Mouse (Mus musculus) embryonic facial prominence, embryonic 12.5 days (tissue): ENCODE measurements around the gene Pcp2. TPM values are rescaled to one million over a fixed set of nuclear protein-coding genes. Genes with fewer than 3 reads are reported as not detected.

Experiments used
- ATAC-seq: fragments of 200-750 bp; cut with Nextera tagmentation; 2 replicates; pipeline ENCODE4 v1.8.0; 2017; ENCODE audit not compliant: insufficient number of reproducible peaks, insufficient read depth, low FRiP score, low TSS enrichment
- H3K27ac ChIP-seq: fragments of 300-500 bp; sonication (generic); 2 replicates; pipeline ENCODE4 v1.5.1; 2016; ENCODE audit warnings: mild to moderate bottlenecking
- H3K27me3 ChIP-seq: fragments of 300-500 bp; sonication (generic); 2 replicates; pipeline ENCODE4 v1.6.1; 2016; ENCODE audit warnings: mild to moderate bottlenecking, moderate library complexity
- H3K36me3 ChIP-seq: fragments of 300-500 bp; sonication (generic); 2 replicates; pipeline ENCODE4 v1.6.1; 2016; ENCODE audit warnings: mild to moderate bottlenecking
- H3K4me1 ChIP-seq: fragments of 300-500 bp; sonication (generic); 2 replicates; pipeline ENCODE4 v1.6.1; 2016
- H3K4me2 ChIP-seq: fragments of 300-500 bp; sonication (generic); replicated peaks from 2 replicates; pipeline ENCODE4 v1.6.1; 2016; ENCODE audit warnings: mild to moderate bottlenecking, moderate library complexity
- H3K4me3 ChIP-seq: fragments of 300-500 bp; sonication (generic); 2 replicates; pipeline ENCODE4 v1.5.1; 2016; ENCODE audit warnings: mild to moderate bottlenecking
- H3K9ac ChIP-seq: fragments of 300-500 bp; sonication (generic); 2 replicates; pipeline ENCODE4 v1.6.1; 2016; ENCODE audit warnings: mild to moderate bottlenecking, moderate library complexity
- H3K9me3 ChIP-seq: fragments of 300-500 bp; sonication (generic); 2 replicates; pipeline ENCODE4 v1.6.1; 2016; ENCODE audit warnings: mild to moderate bottlenecking, moderate library complexity
- WGBS: fragments of 180-500 bp; shearing (Covaris S2); methylation state at CpG from one replicate; pipeline ENCODE4 v1.1.7; 2016; 5-methylcytosine and 5-hydroxymethylcytosine counted together
- polyA plus RNA-seq: library from polyadenylated mRNA; unstranded; fragments of >200 nt; fragmentation: Nextera tagmentation; extraction: Ambion mirVana; gene quantifications from 2 replicates; pipeline ENCODE4 v1.2.1, GENCODE M21; 2016

The Pcp2 gene
- polyA plus RNA-seq, 1 experiment from 2014 or later = 2.0 TPM

DNA sequence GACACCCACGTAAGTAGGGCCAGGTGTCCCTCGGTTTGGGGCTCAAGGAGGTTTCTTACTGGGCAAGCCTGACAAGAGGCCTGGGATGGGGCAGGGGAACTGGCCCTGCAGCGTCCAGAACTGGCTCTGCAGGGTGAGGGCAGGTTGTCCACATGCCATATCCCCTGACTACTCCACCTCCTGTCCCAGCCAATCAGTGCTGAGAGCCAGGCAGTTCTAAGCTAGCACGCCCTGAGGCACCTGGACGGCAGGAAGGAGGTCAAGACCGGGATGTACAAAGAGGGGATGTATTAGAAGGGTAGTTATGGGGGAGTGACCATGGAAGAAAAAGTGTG lies 15.6 kb downstream of the Pcp2 start:
- H3K4me1 ChIP-seq = no peaks in the 10 kb centered on the region
- H3K4me2 ChIP-seq = no peak overlapping the region
- H3K9ac ChIP-seq = no peak overlapping the region
- H3K9me3 ChIP-seq = no peaks in the 10 kb centered on the region
- WGBS = 75% methylated on average over 6 of the region's 6 CpGs
- no peak overlapping the region for H3K27ac ChIP-seq
- no peak for ATAC-seq
- no peak overlapping the region for H3K4me3 ChIP-seq
- H3K36me3 ChIP-seq = peaks cover 74% of the 10 kb centered on the region
- no peaks in the 10 kb centered on the region for H3K27me3 ChIP-seq

DNA sequence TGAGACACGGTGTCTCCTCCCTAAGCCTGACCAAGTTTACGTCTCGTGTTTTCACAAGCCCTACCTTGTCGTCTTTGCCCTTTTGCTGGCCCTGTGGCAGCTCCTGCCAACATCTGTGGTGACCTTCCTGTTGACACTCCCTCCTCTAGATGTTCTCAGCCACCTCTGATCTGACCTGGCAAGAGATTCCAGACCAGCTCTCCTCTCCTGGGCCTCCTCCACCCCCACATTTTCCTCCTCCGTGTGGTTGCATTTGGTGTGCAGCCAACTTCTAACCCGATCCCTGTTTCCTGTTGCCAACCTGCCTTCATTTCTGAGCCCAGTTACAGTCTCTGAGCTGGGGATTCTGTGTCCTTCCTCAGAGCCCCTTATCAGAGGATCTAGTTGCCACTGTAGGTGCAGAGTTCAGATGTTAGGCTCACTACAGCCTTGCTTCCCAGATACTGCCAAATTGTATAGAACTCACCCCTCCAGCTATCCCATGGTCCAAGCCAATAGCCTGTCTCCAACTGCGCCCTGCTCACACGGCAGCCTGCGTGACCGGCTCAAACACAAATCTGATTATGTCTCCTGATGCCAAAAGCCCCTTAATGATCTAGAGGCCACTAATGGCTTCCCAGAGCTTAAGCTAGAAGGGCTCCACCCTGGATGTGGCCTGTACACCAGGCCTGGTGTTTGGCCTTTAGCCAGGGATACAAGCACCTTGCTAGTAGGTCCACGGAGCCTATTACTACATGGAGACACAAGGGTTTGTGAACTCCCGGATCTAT lies 16.1 kb downstream of the Pcp2 start:
- H3K9me3 ChIP-seq = no peaks in the 10 kb centered on the region
- no peak overlapping the region for H3K9ac ChIP-seq
- H3K27me3 ChIP-seq = no peaks in the 10 kb centered on the region
- no peaks in the 10 kb centered on the region for H3K4me1 ChIP-seq
- peaks cover 68% of the 10 kb centered on the region for H3K36me3 ChIP-seq
- whole genome bisulfite sequencing = 86% methylated on average over 12 of the region's 12 CpGs
- no peak for ATAC-seq
- H3K27ac ChIP-seq = no peak overlapping the region
- H3K4me3 ChIP-seq = no peak overlapping the region
- H3K4me2 ChIP-seq = no peak overlapping the region

DNA sequence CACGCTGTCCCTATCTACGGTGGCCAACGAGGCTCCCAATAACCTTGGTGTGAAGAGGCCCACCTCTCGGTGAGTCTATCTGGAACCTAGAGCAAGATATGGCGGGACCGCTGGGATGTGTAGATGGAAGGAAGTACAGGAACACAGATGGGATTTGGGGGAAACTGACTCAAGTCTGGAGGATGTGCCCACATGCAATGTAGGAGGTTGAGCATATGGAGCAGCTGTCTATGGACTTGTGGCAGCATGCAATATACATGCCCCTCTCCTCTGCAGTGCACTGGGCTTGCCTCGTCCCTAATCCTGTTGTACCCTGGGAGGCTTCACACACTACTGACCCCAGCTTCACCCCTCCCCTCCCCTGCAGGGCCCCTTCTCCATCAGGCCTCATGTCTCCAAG lies 17.5 kb downstream of the Pcp2 start:
- WGBS = 90% methylated on average over 7 of the region's 7 CpGs
- Histone ChIP-seq H3K4me3 (no peak overlapping the region), H3K27ac (no peak overlapping the region), H3K27me3 (no peaks in the 10 kb centered on the region), H3K9ac (no peak overlapping the region), H3K9me3 (no peaks in the 10 kb centered on the region), H3K4me1 (no peaks in the 10 kb centered on the region), H3K4me2 (no peak overlapping the region), H3K36me3 (peaks cover 68% of the 10 kb centered on the region)
- no peak for ATAC-seq

DNA sequence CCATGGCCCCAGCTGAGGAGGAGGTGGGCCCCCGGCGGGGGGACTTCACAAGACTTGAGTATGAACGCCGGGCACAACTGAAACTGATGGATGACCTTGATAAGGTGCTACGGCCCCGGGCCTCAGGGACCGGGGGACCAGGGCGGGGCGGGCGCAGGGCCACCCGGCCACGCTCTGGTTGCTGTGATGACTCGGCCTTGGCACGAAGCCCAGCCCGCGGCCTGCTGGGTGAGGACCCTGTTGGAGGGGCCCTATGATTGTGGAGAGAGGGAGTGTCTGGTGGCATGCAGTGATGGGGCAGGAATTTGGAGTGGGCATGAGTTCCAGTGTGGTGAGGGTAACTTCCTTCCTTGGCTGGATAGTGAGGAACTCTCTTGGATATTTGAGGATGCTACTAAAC lies 18.8 kb downstream of the Pcp2 start:
- WGBS = 90% methylated on average over 16 of the region's 16 CpGs

DNA sequence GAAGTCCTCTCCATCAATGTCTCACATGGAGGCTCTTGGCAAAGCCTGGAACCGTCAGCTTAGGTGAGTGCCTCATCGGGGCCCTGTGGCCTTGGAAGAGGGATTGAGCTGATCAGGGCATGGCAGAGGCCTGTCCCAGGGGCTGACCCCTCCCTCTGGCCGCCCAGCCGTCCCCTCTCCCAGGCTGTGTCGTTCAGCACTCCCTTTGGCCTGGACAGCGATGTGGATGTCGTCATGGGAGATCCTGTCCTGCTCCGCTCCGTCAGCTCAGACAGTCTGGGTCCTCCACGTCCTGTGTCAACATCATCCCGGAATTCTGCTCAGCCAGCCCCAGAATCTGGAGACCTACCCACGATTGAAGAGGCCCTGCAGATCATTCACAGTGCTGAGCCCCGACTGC lies 21.9 kb downstream of the Pcp2 start:
- no peak overlapping the region for H3K4me2 ChIP-seq
- 75% methylated on average over 13 of the region's 13 CpGs for WGBS
- H3K9me3 ChIP-seq = no peaks in the 10 kb centered on the region
- no peak for ATAC-seq
- no peak overlapping the region for H3K27ac ChIP-seq
- no peak overlapping the region for H3K4me3 ChIP-seq
- H3K4me1 ChIP-seq = no peaks in the 10 kb centered on the region
- H3K27me3 ChIP-seq = no peaks in the 10 kb centered on the region
- H3K36me3 ChIP-seq = peaks cover 39% of the 10 kb centered on the region
- H3K9ac ChIP-seq = no peak overlapping the region

More for the DNA sequence above, 18.8 kb downstream of the Pcp2 start:
- peaks cover 66% of the 10 kb centered on the region for H3K36me3 ChIP-seq
- no peak overlapping the region for H3K27ac ChIP-seq
- no peaks in the 10 kb centered on the region for H3K4me1 ChIP-seq
- H3K4me2 ChIP-seq = no peak overlapping the region
- no peaks in the 10 kb centered on the region for H3K27me3 ChIP-seq
- no peak overlapping the region for H3K4me3 ChIP-seq
- H3K9ac ChIP-seq = no peak overlapping the region
- no peak for ATAC-seq
- no peaks in the 10 kb centered on the region for H3K9me3 ChIP-seq

DNA sequence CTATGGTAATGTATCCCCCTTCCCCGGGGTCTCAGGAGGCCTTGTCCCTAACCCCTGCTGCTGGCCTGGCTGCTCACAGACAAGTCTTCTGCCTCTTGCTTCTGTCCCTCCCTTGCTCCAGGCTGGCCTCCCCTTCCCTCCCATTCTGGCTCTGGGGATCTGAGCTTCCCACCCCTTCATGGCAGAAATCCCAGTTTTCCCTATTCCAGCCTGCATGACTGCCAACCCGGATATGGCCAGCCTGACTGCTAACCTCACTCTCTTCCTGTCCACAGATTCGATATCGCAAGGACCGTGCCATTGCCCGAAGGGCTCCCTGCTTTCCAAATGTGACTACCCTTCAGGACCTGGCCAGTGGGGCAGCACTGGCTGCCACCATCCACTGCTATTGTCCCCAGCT lies 24.9 kb downstream of the Pcp2 start:
- Histone ChIP-seq H3K27ac (no peak overlapping the region), H3K4me2 (no peak overlapping the region), H3K27me3 (no peaks in the 10 kb centered on the region), H3K4me3 (no peak overlapping the region), H3K9me3 (no peaks in the 10 kb centered on the region), H3K36me3 (peaks cover 27% of the 10 kb centered on the region; the same call in 1 of the 2 replicates), H3K9ac (no peak overlapping the region), H3K4me1 (no peaks in the 10 kb centered on the region)
- 95% methylated on average over 6 of the region's 6 CpGs for WGBS
- no peak for ATAC-seq

DNA sequence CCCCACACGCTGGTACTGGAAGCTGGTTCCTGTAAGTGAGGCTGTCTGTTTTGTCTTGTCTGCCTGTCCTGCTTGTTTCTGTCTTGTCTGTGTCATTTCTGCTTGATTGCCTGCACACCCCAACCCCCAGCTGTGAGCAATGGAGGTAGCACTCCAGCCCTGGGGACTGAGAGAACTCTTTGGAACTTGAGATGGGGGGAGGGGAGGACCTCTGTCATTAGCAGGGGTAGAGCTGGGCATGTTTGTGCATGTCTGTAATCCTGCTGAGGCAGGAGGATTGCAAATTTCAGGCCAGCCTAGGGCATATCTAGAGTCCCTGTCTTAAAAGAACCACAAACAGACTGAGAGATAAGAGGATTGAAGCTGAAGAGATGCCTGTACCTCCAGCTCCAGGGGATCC lies 26.1 kb downstream of the Pcp2 start:
- no peak overlapping the region for H3K4me3 ChIP-seq
- ATAC-seq = no peak
- peaks cover 27% of the 10 kb centered on the region; the same call in 1 of the 2 replicates for H3K36me3 ChIP-seq

DNA sequence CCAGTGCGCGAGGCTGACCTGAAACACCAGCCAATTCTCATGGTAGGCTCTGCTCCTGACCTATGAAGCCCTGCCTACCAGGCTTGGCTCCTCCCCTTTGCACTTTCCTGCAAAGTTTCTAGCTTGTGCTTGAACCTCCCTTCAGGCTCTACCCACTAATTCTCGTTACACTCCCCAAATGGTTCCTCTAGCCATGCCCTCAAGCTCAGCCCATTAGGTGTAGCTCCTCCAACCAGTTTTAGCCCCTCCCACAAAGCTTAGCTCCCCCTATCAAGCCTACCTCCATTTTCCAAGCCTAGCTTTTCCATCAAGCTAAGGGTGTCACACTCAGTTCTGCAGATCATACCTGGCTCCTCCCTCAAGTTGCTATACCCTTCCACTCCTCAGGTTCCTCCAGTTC lies 27.3 kb downstream of the Pcp2 start:
- 73% methylated on average over 3 of the region's 3 CpGs for WGBS
- ATAC-seq = no peak
- H3K4me2 ChIP-seq = no peak overlapping the region
- no peaks in the 10 kb centered on the region for H3K9me3 ChIP-seq
- H3K27ac ChIP-seq = no peak overlapping the region
- H3K4me1 ChIP-seq = no peaks in the 10 kb centered on the region
- no peaks in the 10 kb centered on the region for H3K27me3 ChIP-seq
- H3K4me3 ChIP-seq = no peak overlapping the region
- no peak overlapping the region for H3K9ac ChIP-seq
- H3K36me3 ChIP-seq = peaks cover 16% of the 10 kb centered on the region; the same call in 1 of the 2 replicates

More for the DNA sequence above, 26.1 kb downstream of the Pcp2 start:
- no peaks in the 10 kb centered on the region for H3K27me3 ChIP-seq
- no peaks in the 10 kb centered on the region for H3K4me1 ChIP-seq
- H3K9ac ChIP-seq = no peak overlapping the region
- H3K27ac ChIP-seq = no peak overlapping the region
- WGBS = 60% methylated on average over 1 of the region's 1 CpGs
- H3K9me3 ChIP-seq = no peaks in the 10 kb centered on the region
- H3K4me2 ChIP-seq = no peak overlapping the region

DNA sequence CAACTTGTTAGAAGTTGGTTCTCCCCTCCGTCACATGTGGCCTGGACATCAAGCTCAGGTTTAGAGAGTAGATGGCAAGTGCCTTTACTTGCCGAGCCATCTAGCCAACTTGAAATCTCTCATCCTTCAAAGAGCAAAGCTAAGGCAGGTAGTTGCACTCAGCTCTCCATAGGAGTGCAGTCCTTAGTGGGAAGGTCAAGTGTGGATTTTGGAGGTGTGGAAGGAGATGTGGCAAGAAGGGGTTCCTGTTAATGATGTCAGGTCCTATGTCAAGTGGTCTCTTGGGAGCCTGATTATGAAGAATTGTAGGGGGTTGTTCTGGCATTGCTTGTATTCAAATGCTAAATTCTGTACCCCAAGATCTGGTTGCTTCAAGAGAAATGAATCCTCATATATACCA lies 30.9 kb downstream of the Pcp2 start:
- H3K4me1 ChIP-seq = no peaks in the 10 kb centered on the region
- H3K9me3 ChIP-seq = no peaks in the 10 kb centered on the region
- no peaks in the 10 kb centered on the region for H3K36me3 ChIP-seq
- 91% methylated on average over 2 of the region's 2 CpGs for WGBS
- no peaks in the 10 kb centered on the region for H3K27me3 ChIP-seq
- H3K27ac ChIP-seq = no peak overlapping the region
- no peak overlapping the region for H3K4me2 ChIP-seq
- no peak overlapping the region for H3K4me3 ChIP-seq
- H3K9ac ChIP-seq = no peak overlapping the region
- no peak for ATAC-seq

DNA sequence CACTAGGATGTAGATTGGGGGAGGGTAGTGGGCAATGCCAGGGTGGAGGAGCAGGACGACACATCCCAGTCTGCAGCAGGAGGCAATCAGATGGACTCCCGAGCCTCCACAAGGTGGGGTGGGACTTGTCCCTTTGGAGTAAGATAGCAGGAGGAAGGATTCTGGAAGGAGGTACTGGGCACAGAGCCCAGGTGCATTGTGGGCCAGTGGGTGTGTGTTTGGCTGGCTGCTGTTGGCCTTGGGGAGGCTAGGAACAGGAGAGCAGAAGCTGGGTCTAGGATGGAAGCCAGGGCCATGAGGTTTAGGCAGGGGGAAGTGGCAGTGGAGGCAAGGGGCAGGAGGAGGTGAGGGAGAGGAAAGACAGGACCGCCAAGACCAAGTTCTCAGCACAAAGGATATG lies 31.9 kb downstream of the Pcp2 start:
- Histone ChIP-seq H3K27me3 (no peaks in the 10 kb centered on the region), H3K4me1 (no peaks in the 10 kb centered on the region), H3K9me3 (no peaks in the 10 kb centered on the region), H3K4me3 (no peak overlapping the region), H3K4me2 (no peak overlapping the region), H3K36me3 (no peaks in the 10 kb centered on the region), H3K9ac (no peak overlapping the region), H3K27ac (no peak overlapping the region)
- ATAC-seq = no peak
- WGBS = 67% methylated on average over 3 of the region's 3 CpGs

DNA sequence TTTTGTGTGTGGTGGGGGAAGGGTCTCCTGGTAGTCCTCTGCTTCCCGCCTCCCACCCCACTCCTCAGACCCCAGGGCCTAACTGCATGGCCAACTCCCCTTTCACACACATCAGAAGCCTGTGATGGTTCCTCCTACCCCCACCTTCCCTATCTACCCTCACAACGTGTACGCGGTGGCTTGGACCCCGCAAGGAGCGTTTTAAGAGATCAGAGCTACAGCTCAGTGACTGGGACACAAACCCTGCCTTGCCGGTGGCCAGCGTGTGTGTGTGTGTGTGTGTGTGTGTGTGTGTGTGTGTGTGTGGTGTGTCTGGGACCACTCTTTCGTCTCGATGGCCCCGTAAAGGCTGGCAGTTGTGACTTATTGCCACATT lies 37.1 kb downstream of the Pcp2 start:
- Histone ChIP-seq H3K4me2 (peak overlapping the region; percentile 97), H3K9ac (peak overlapping the region; percentile 72), H3K4me3 (peak overlapping the region; percentile 72), H3K27me3 (peaks cover 14% of the 10 kb centered on the region), H3K4me1 (peaks cover 4% of the 10 kb centered on the region; the same call in 1 of the 2 replicates), H3K36me3 (no peaks in the 10 kb centered on the region), H3K9me3 (no peaks in the 10 kb centered on the region), H3K27ac (no peak overlapping the region)
- peak; percentile 52; the same call in 1 of the 2 replicates for ATAC-seq
- 4% methylated on average over 11 of the region's 11 CpGs for WGBS

DNA sequence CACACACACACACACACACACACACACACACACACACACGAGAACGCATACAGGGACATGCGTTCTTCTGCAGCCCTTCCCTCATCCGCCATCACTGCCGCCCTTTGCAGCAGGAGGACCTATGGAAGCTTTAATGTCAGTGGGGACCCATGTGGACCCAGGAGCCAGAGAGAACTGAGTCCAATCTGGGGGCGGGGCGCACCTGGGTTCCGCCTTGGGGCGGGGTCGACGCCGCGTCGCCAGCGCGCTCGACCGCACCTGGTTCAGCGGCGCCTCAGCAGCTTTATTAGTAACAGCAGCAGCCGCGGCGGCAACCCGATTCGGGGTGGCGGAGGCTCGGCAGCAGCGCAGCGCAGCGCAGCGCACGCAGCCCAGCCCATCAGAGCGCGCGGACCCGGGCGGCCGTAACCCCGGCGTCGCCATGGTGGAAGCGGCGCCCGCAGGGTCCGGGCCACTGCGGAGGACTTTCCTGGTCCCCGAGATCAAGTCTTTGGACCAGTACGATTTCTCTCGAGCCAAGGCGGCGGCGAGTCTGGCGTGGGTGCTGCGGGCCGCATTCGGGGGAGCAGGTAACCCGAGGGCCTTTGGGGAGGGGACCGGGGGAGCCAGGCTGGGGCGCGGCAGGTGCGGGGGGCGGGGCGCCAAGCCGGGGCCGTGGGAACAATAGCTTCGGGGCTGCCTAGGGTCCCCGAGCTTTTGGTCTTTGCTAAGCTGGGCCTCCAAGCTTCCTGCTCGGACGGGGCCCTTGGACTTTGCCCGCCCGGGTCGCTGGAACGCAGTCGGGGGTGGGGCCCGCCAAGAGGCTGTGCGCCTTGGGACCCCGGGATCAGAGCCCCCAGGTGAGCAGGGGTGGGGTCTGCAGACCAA lies 37.7 kb downstream of the Pcp2 start:
- Histone ChIP-seq H3K4me3 (peak overlapping the region; percentile 72), H3K36me3 (no peaks in the 10 kb centered on the region), H3K4me2 (peak overlapping the region; percentile 97), H3K4me1 (peaks cover 4% of the 10 kb centered on the region; the same call in 1 of the 2 replicates), H3K27ac (peak overlapping the region; percentile 67; the same call in 1 of the 2 replicates), H3K27me3 (peaks cover 14% of the 10 kb centered on the region), H3K9ac (peak overlapping the region; percentile 72), H3K9me3 (no peaks in the 10 kb centered on the region)
- peak; percentile 73 for ATAC-seq
- WGBS = under 1% methylated on average over 77 of the region's 77 CpGs
